Comparison of ENCODE assay signal across 8 mouse cellular contexts in genomic region chr10:116472579-116472978, GRCm38 (mm10). TPM values are rescaled to one million over a fixed set of nuclear protein-coding genes. Genes with fewer than 3 reads are reported as not detected.
DNase-seq lines count a peak whose midpoint lies in the region; ATAC-seq and TF ChIP-seq lines count a peak whose summit lies in the region.

No protein-coding gene starts in this region.

- intact Hi-C loops in gastrocnemius, adult 2 months (cut with DNase I): loop anchor here (10.0 kb wide), 1 partner anchor 138 kb away; no protein-coding TSS in a partner anchor
- intact Hi-C loops in gastrocnemius, postnatal 36 days (cut with DNase I): no loop called here

- H3K4me3 ChIP-seq in gastrocnemius, adult 2 months: peak overlapping the region; percentile 76
- peak overlapping the region; percentile 82 for H3K4me3 ChIP-seq in testis, adult 2 months (ENCODE audit: control insufficient read depth, low read depth, low read length)
- H3K4me3 ChIP-seq in limb, embryonic 14.5 days (replicated peaks; ENCODE audit: low read length): peak overlapping the region; percentile 67
- peak overlapping the region; percentile 68 for H3K4me3 ChIP-seq in stomach, embryonic 16.5 days (replicated peaks; ENCODE audit: low read length)

- no peaks in the 10 kb centered on the region for H3K36me3 ChIP-seq in testis, adult 2 months (ENCODE audit: control insufficient read depth, insufficient read depth, low read length)
- H3K36me3 ChIP-seq in limb, embryonic 14.5 days (ENCODE audit: control insufficient read depth, insufficient read depth, low read length): no peaks in the 10 kb centered on the region
- H3K36me3 ChIP-seq in stomach, embryonic 16.5 days (ENCODE audit: control insufficient read depth, insufficient read depth, low read length): no peaks in the 10 kb centered on the region

- no peak for TF ChIP-seq POLR2A in testis, adult 2 months (IDR thresholded peaks at IDR 0.05; ENCODE audit: control insufficient read depth, low read depth, low read length)
- no peak for TF ChIP-seq POLR2A in limb, embryonic 14.5 days (IDR thresholded peaks at IDR 0.05; ENCODE audit: borderline replicate concordance, extremely low read depth, insufficient read depth, insufficient read length)

- DNase-seq in gastrocnemius, adult 2 months: no peak
- DNase-seq in gastrocnemius, postnatal 36 days: no peak
- no peak for DNase-seq in testis, postnatal 10 days (ENCODE audit: low spot score)
- no peak for DNase-seq in limb, embryonic 14.5 days (ENCODE audit: low spot score)
- no peak for DNase-seq in left cerebral cortex, adult 9 months (ENCODE audit: low spot score in 2 of 2)
- no peak for DNase-seq in urinary bladder, adult 2 months (ENCODE audit: low spot score)

- no peak for ATAC-seq in limb, embryonic 14.5 days (ENCODE audit: low FRiP score, low read depth)
- no peak for ATAC-seq in stomach, embryonic 16.5 days (ENCODE audit: insufficient read depth, low FRiP score)

- no peak for TF ChIP-seq CTCF in gastrocnemius, adult 2 months (IDR thresholded peaks at IDR 0.05)
- TF ChIP-seq CTCF in testis, adult 2 months (IDR thresholded peaks at IDR 0.05; ENCODE audit: control insufficient read depth, insufficient read depth, insufficient replicate concordance, low read depth, low read length): no peak

- peaks cover 11% of the 10 kb centered on the region for H3K4me1 ChIP-seq in testis, adult 2 months (ENCODE audit: control insufficient read depth, insufficient read depth, low read length)
- H3K4me1 ChIP-seq in limb, embryonic 14.5 days (ENCODE audit: control insufficient read depth, insufficient read depth, low read length): peaks cover 13% of the 10 kb centered on the region
- peaks cover 6% of the 10 kb centered on the region; the same call in 1 of the 2 replicates for H3K4me1 ChIP-seq in stomach, embryonic 16.5 days (ENCODE audit: control insufficient read depth, insufficient read depth, low read length)

- H3K27me3 ChIP-seq in testis, adult 2 months (ENCODE audit: control insufficient read depth, insufficient read depth, low read length): no peaks in the 10 kb centered on the region
- no peaks in the 10 kb centered on the region for H3K27me3 ChIP-seq in limb, embryonic 14.5 days (ENCODE audit: control insufficient read depth, insufficient read depth, low read length)
- no peaks in the 10 kb centered on the region for H3K27me3 ChIP-seq in stomach, embryonic 16.5 days (ENCODE audit: control insufficient read depth, insufficient read depth, low read length)

- H3K9me3 ChIP-seq in limb, embryonic 14.5 days (ENCODE audit: control insufficient read depth, low read length): no peaks in the 10 kb centered on the region
- no peaks in the 10 kb centered on the region; the same call in 1 of the 2 replicates for H3K9me3 ChIP-seq in stomach, embryonic 16.5 days (replicated peaks; ENCODE audit: control insufficient read depth, low read length)

- H3K27ac ChIP-seq in gastrocnemius, adult 2 months: no peak overlapping the region
- no peak overlapping the region for H3K27ac ChIP-seq in testis, adult 2 months (ENCODE audit: control insufficient read depth, insufficient read depth, low read depth, low read length)
- H3K27ac ChIP-seq in limb, embryonic 14.5 days (replicated peaks; ENCODE audit: low read depth, low read length): no peak overlapping the region
- no peak overlapping the region for H3K27ac ChIP-seq in stomach, embryonic 16.5 days (ENCODE audit: low read length)

- peak overlapping the region; percentile 94 for H3K4me2 ChIP-seq in limb, embryonic 14.5 days (replicated peaks; ENCODE audit: low read depth, low read length, severe bottlenecking)
- H3K4me2 ChIP-seq in stomach, embryonic 16.5 days (ENCODE audit: low read depth, low read length): peak overlapping the region; percentile 96

- peak overlapping the region; percentile 79 for H3K9ac ChIP-seq in limb, embryonic 14.5 days (ENCODE audit: low read depth, low read length, severe bottlenecking)
- peak overlapping the region; percentile 78 for H3K9ac ChIP-seq in stomach, embryonic 16.5 days (ENCODE audit: low read length)

- WGBS in limb, embryonic 14.5 days: 9% methylated on average over 5 of the region's 5 CpGs
- 11% methylated on average over 5 of the region's 5 CpGs for WGBS in stomach, embryonic 16.5 days

RNA-seq across cellular contexts. Expression of gene Kcnmb4, which starts 1.1 kb away (rescaled TPM):
- total RNA-seq in gastrocnemius, adult 2 months (2021): under 1 TPM; 0.23 to 0.28 TPM
- not detected for total RNA-seq in gastrocnemius, postnatal 36 days (2021)
- polyA plus RNA-seq in testis, adult 2 months (2012; rRNA removed): 145 and 169 TPM in 2 replicates
- polyA plus RNA-seq in limb, embryonic 14.5 days (2012; rRNA removed): 31.8 and 41.7 TPM in 2 replicates
- 13.7 and 15.9 TPM in 2 replicates for polyA plus RNA-seq in limb, embryonic 14.5 days (2014; fragmentation: Nextera tagmentation; extraction: Ambion mirVana)
- polyA plus RNA-seq in stomach, embryonic 16.5 days (2015; fragmentation: Nextera tagmentation; extraction: Ambion mirVana): 3.2 and 4.3 TPM in 2 replicates
- 3.3 and 3.9 TPM in 2 replicates for polyA plus RNA-seq in urinary bladder, adult 2 months (2012; rRNA removed)
